Mouse (Mus musculus): ENCODE results near the gene Rars2. TPM values are rescaled to one million over a fixed set of nuclear protein-coding genes. Genes with fewer than 3 reads are reported as not detected.
A peak's percentile ranks its signal among the peaks of the same experiment; 100 is the strongest.

Rars2 gene
- polyA plus RNA-seq, 1 experiment: 5.1 TPM

- TF ChIP-seq POLR2A (IDR thresholded peaks at IDR 0.05; ENCODE audit: low read depth, low read length) (no peak), CTCF (IDR thresholded peaks at IDR 0.05; ENCODE audit: extremely low read depth, insufficient read depth, insufficient read length, insufficient replicate concordance) (peak; percentile 41; the same call in 1 of the 2 replicates)
- H3K4me1 ChIP-seq (ENCODE audit: control insufficient read depth, insufficient read depth, insufficient read length): no peaks in the 10 kb centered on the region
- H3K27me3 ChIP-seq (ENCODE audit: control insufficient read depth, insufficient read depth, low read length): no peaks in the 10 kb centered on the region
- H3K4me3 ChIP-seq (ENCODE audit: extremely low read depth, insufficient read depth, insufficient read length): no peak overlapping the region
- H3K27ac ChIP-seq (ENCODE audit: insufficient read depth, low read length): no peak overlapping the region
- H3K36me3 ChIP-seq (ENCODE audit: control insufficient read depth, insufficient read depth, low read length): no peaks in the 10 kb centered on the region
- WGBS: 68% methylated on average over 5 of the region's 5 CpGs
- peak; percentile 26 to 56 for DNase-seq (ENCODE audit: low read depth in 1 of 2, low spot score in 2 of 2)
Measured at GRCm38 (mm10) chr4:34701528-34701927, 86.8 kb downstream of the Rars2 start.

DNA sequence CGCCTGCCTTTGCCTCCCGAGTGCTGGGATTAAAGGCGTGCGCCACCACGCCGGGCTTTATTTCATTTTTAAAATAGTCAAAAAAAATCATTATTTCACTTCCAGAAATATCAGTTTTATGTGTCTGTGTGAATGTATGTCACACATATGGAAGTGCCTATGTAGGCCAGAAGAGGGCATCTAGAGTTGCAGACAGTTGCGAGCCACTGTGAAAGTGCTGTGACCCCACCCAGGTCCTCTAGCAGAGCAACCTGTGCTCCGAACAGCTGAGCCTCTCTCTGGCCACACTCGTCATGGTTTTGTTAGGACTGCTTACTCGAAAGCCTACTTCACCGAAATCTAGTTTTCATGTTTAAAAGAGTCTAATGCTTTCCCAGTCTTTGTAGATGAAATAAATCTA is 87.5 kb downstream of the Rars2 start:
- no peak overlapping the region for H3K4me3 ChIP-seq (ENCODE audit: extremely low read depth, insufficient read depth, insufficient read length)
- no peaks in the 10 kb centered on the region for H3K4me1 ChIP-seq (ENCODE audit: control insufficient read depth, insufficient read depth, insufficient read length)
- DNase-seq (ENCODE audit: low read depth in 1 of 2, low spot score in 2 of 2): no peak
- H3K27me3 ChIP-seq (ENCODE audit: control insufficient read depth, insufficient read depth, low read length): no peaks in the 10 kb centered on the region
- 93% methylated on average over 11 of the region's 11 CpGs for WGBS
- no peaks in the 10 kb centered on the region for H3K36me3 ChIP-seq (ENCODE audit: control insufficient read depth, insufficient read depth, low read length)
- TF ChIP-seq POLR2A (IDR thresholded peaks at IDR 0.05; ENCODE audit: low read depth, low read length) (no peak), CTCF (IDR thresholded peaks at IDR 0.05; ENCODE audit: extremely low read depth, insufficient read depth, insufficient read length, insufficient replicate concordance) (no peak)
- H3K27ac ChIP-seq (ENCODE audit: insufficient read depth, low read length): no peak overlapping the region

- 58% methylated on average over 4 of the region's 4 CpGs for WGBS
- Histone ChIP-seq H3K27ac (ENCODE audit: insufficient read depth, low read length) (no peak overlapping the region), H3K36me3 (ENCODE audit: control insufficient read depth, insufficient read depth, low read length) (no peaks in the 10 kb centered on the region), H3K27me3 (ENCODE audit: control insufficient read depth, insufficient read depth, low read length) (no peaks in the 10 kb centered on the region), H3K4me1 (ENCODE audit: control insufficient read depth, insufficient read depth, insufficient read length) (no peaks in the 10 kb centered on the region), H3K4me3 (ENCODE audit: extremely low read depth, insufficient read depth, insufficient read length) (no peak overlapping the region)
- no peak for DNase-seq (ENCODE audit: low read depth in 1 of 2, low spot score in 2 of 2)
- TF ChIP-seq POLR2A (IDR thresholded peaks at IDR 0.05; ENCODE audit: low read depth, low read length) (no peak), CTCF (IDR thresholded peaks at IDR 0.05; ENCODE audit: extremely low read depth, insufficient read depth, insufficient read length, insufficient replicate concordance) (no peak)
Measured at GRCm38 (mm10) chr4:34703029-34703428, 88.3 kb downstream of the Rars2 start.

DNA sequence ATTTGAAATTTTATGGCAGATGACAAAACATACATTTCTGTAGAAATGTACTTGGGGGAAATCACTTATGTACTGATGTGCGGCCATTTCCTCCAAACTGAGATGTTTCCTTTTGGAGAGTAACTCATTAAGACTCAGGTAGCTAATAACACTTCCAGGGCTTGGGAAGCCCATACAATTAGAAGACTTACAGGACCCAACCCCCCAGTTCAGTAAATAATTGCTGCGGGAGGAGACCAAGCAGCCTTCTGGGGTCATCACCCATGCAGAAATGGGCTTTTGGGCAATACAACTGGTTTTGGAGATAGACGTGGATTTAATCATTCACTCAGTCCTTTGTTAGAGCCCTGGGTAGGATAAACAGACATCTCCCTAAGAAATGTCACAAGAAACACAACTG is 92.5 kb downstream of the Rars2 start:
- H3K36me3 ChIP-seq (ENCODE audit: control insufficient read depth, insufficient read depth, low read length): no peaks in the 10 kb centered on the region
- H3K4me1 ChIP-seq (ENCODE audit: control insufficient read depth, insufficient read depth, insufficient read length): no peaks in the 10 kb centered on the region
- H3K4me3 ChIP-seq (ENCODE audit: extremely low read depth, insufficient read depth, insufficient read length): no peak overlapping the region
- TF ChIP-seq CTCF (IDR thresholded peaks at IDR 0.05; ENCODE audit: extremely low read depth, insufficient read depth, insufficient read length, insufficient replicate concordance): no peak
- no peak for TF ChIP-seq POLR2A (IDR thresholded peaks at IDR 0.05; ENCODE audit: low read depth, low read length)
- H3K27ac ChIP-seq (ENCODE audit: insufficient read depth, low read length): no peak overlapping the region
- 90% methylated on average over 3 of the region's 3 CpGs for WGBS
- DNase-seq (ENCODE audit: low read depth in 1 of 2, low spot score in 2 of 2): no peak
- H3K27me3 ChIP-seq (ENCODE audit: control insufficient read depth, insufficient read depth, low read length): no peaks in the 10 kb centered on the region

DNA sequence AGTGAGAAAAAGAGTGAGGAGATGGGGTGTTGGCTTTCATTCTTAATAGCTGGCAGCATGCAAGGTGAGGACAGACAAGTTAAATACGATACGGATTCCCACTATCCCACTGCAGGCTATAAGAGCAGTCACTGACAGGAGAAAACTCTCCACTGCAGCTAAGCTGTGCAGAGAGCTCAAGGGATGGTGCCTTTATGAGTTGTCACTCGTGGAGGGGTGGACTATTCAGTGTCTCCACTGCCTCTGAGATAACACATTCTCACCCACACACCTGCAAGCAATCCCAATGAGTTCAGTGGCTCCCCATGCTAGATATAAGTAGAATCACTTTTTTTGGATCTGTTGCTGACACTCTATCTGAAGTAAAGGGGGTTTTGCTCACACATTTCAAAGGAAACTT is 93.4 kb downstream of the Rars2 start:
- Histone ChIP-seq H3K4me3 (ENCODE audit: extremely low read depth, insufficient read depth, insufficient read length) (no peak overlapping the region), H3K4me1 (ENCODE audit: control insufficient read depth, insufficient read depth, insufficient read length) (no peaks in the 10 kb centered on the region), H3K27ac (ENCODE audit: insufficient read depth, low read length) (no peak overlapping the region), H3K36me3 (ENCODE audit: control insufficient read depth, insufficient read depth, low read length) (no peaks in the 10 kb centered on the region), H3K27me3 (ENCODE audit: control insufficient read depth, insufficient read depth, low read length) (no peaks in the 10 kb centered on the region)
- DNase-seq (ENCODE audit: low read depth in 1 of 2, low spot score in 2 of 2): no peak
- no peak for TF ChIP-seq POLR2A (IDR thresholded peaks at IDR 0.05; ENCODE audit: low read depth, low read length)
- TF ChIP-seq CTCF (IDR thresholded peaks at IDR 0.05; ENCODE audit: extremely low read depth, insufficient read depth, insufficient read length, insufficient replicate concordance): no peak
- 82% methylated on average over 3 of the region's 3 CpGs for WGBS

Other genes starting within 250 kb of the Rars2 start
- gene Akirin2, start 64.0 kb upstream of the Rars2 start, polyA plus RNA-seq (2012; rRNA removed): 15.9 and 22.0 TPM in 2 replicates
- gene Orc3, start within 50 bp of the Rars2 start, polyA plus RNA-seq (2012; rRNA removed): 9.2 and 11.5 TPM in 2 replicates
- 4.8 and 5.5 TPM in 2 replicates for gene Slc35a1, start 72.5 kb downstream of the Rars2 start, polyA plus RNA-seq (2012; rRNA removed)
- not detected in 2 replicates for gene Cfap206, start 115.2 kb downstream of the Rars2 start, polyA plus RNA-seq (2012; rRNA removed)
- not detected in 2 replicates for gene Gm136, start 141.3 kb downstream of the Rars2 start, polyA plus RNA-seq (2012; rRNA removed)
- 1.0 and 1.1 TPM in 2 replicates for gene Smim8, start 163.5 kb downstream of the Rars2 start, polyA plus RNA-seq (2012; rRNA removed)

Data from spleen, adult 2 months (tissue).